Mouse (Mus musculus): ENCODE data around the gene Kxd1. TPM values are rescaled to one million over a fixed set of nuclear protein-coding genes. Genes with fewer than 3 reads are reported as not detected.

Gene Kxd1
- total and polyA plus RNA-seq, 2 experiments: 36.7 to 72.3 TPM

DNA sequence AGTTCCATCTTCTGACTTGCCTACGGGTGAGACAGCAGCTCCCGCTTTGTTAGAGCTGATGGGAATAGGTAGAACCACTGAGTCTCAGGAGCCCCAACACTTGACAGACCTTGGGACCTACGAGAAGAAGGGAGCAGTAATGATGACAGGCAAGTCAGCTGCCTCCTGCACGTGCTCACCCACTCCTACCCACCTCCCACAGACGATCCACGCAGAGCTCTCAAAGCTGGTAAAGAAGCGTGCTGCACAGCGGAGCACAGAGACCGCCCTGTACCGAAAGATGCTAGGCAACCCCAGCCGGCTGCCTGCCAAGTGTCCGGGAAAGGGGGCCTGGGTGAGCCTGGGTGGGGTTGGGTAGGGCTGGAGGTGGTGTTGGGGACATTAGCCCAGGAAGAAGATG is 6.5 kb upstream of the Kxd1 start:
- H3K9ac ChIP-seq (ENCODE audit: low read depth, low read length): no peak overlapping the region

GRCm38 (mm10) chr8:70530314-70530713 is 2.6 kb upstream of the Kxd1 start:
- 89% methylated on average over 2 of the region's 2 CpGs for WGBS
- peak overlapping the region; percentile 11 for H3K9ac ChIP-seq (ENCODE audit: low read depth, low read length)
- H3K27ac ChIP-seq (replicated peaks; ENCODE audit: insufficient read depth, low read depth, low read length): peak overlapping the region; percentile 86
- peaks cover 27% of the 10 kb centered on the region for H3K4me1 ChIP-seq (ENCODE audit: control insufficient read depth, insufficient read depth, low read length)
- H3K4me3 ChIP-seq (ENCODE audit: insufficient read depth, low read depth, low read length): no peak overlapping the region
- H3K27me3 ChIP-seq (ENCODE audit: control insufficient read depth, insufficient read depth, low read length): no peaks in the 10 kb centered on the region
- H3K79me2 ChIP-seq (ENCODE audit: control insufficient read depth, insufficient read depth, low read length): peaks cover 9% of the 10 kb centered on the region; the same call in 1 of the 2 replicates
- TF ChIP-seq POLR2A (IDR thresholded peaks at IDR 0.05; ENCODE audit: extremely low read depth, insufficient read depth, low read length): no peak
- peak; percentile 14; the same call in 1 of the 2 replicates for TF ChIP-seq CTCF (IDR thresholded peaks at IDR 0.05; ENCODE audit: low read depth, low read length)
- peaks cover 25% of the 10 kb centered on the region; the same call in 1 of the 2 replicates for H3K36me3 ChIP-seq (ENCODE audit: control insufficient read depth, insufficient read depth, low read length)
- DNase-seq (ENCODE audit: extremely low read depth, low read depth, low spot score): no peak

More for the DNA sequence above, 6.5 kb upstream of the Kxd1 start:
- peaks cover 6% of the 10 kb centered on the region; the same call in 1 of the 2 replicates for H3K79me2 ChIP-seq (ENCODE audit: control insufficient read depth, insufficient read depth, low read length)
- H3K4me1 ChIP-seq (ENCODE audit: control insufficient read depth, insufficient read depth, low read length): peaks cover 20% of the 10 kb centered on the region
- TF ChIP-seq CTCF (IDR thresholded peaks at IDR 0.05; ENCODE audit: low read depth, low read length) (no peak), POLR2A (IDR thresholded peaks at IDR 0.05; ENCODE audit: extremely low read depth, insufficient read depth, low read length) (no peak)
- H3K36me3 ChIP-seq (ENCODE audit: control insufficient read depth, insufficient read depth, low read length): peaks cover 36% of the 10 kb centered on the region
- WGBS: 95% methylated on average over 12 of the region's 12 CpGs
- no peak overlapping the region for H3K4me3 ChIP-seq (ENCODE audit: insufficient read depth, low read depth, low read length)
- DNase-seq (ENCODE audit: extremely low read depth, low read depth, low spot score): no peak
- no peak overlapping the region for H3K27ac ChIP-seq (replicated peaks; ENCODE audit: insufficient read depth, low read depth, low read length)
- no peaks in the 10 kb centered on the region for H3K27me3 ChIP-seq (ENCODE audit: control insufficient read depth, insufficient read depth, low read length)

DNA sequence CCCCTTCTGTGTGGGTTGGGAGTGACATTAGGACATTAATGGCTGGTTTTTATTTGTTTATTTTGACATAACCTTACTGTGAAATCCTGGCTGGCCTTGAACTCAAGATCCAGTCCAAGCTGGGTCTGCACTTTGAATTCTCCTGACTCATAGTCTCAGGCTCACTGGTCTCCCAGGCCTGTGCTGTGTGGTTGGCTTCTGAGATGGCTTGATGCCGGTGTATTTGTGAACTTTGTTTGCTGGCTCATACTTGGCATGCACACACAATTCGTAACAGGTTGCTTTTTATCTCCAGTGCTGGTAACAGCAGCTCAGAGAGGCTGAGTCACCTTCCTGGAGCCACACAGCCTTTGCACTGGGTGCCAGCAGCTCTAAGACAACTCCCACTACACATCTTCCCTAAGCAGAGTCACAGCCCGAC is 2.0 kb upstream of the Kxd1 start:
- Histone ChIP-seq H3K27me3 (ENCODE audit: control insufficient read depth, insufficient read depth, low read length) (no peaks in the 10 kb centered on the region), H3K9ac (ENCODE audit: low read depth, low read length) (peak overlapping the region; percentile 11; the same call in 1 of the 2 replicates), H3K36me3 (ENCODE audit: control insufficient read depth, insufficient read depth, low read length) (peaks cover 22% of the 10 kb centered on the region; the same call in 1 of the 2 replicates), H3K4me3 (ENCODE audit: insufficient read depth, low read depth, low read length) (no peak overlapping the region), H3K27ac (replicated peaks; ENCODE audit: insufficient read depth, low read depth, low read length) (peak overlapping the region; percentile 87), H3K79me2 (ENCODE audit: control insufficient read depth, insufficient read depth, low read length) (peaks cover 9% of the 10 kb centered on the region; the same call in 1 of the 2 replicates), H3K4me1 (ENCODE audit: control insufficient read depth, insufficient read depth, low read length) (peaks cover 27% of the 10 kb centered on the region)
- 22% methylated on average over 3 of the region's 3 CpGs for WGBS
- no peak for TF ChIP-seq CTCF (IDR thresholded peaks at IDR 0.05; ENCODE audit: low read depth, low read length)
- TF ChIP-seq POLR2A (IDR thresholded peaks at IDR 0.05; ENCODE audit: extremely low read depth, insufficient read depth, low read length): no peak
- DNase-seq (ENCODE audit: extremely low read depth, low read depth, low spot score): peak; percentile 100

- H3K4me3 ChIP-seq (ENCODE audit: insufficient read depth, low read depth, low read length): peak overlapping the region; percentile 19; the same call in 1 of the 2 replicates
- H3K27me3 ChIP-seq (ENCODE audit: control insufficient read depth, insufficient read depth, low read length): no peaks in the 10 kb centered on the region
- peak; percentile 73; the same call in 1 of the 2 replicates for TF ChIP-seq POLR2A (IDR thresholded peaks at IDR 0.05; ENCODE audit: extremely low read depth, insufficient read depth, low read length)
- TF ChIP-seq CTCF (IDR thresholded peaks at IDR 0.05; ENCODE audit: low read depth, low read length): no peak
- peak overlapping the region; percentile 87 for H3K27ac ChIP-seq (replicated peaks; ENCODE audit: insufficient read depth, low read depth, low read length)
- H3K36me3 ChIP-seq (ENCODE audit: control insufficient read depth, insufficient read depth, low read length): peaks cover 20% of the 10 kb centered on the region; the same call in 1 of the 2 replicates
- H3K79me2 ChIP-seq (ENCODE audit: control insufficient read depth, insufficient read depth, low read length): peaks cover 9% of the 10 kb centered on the region; the same call in 1 of the 2 replicates
- no peak for DNase-seq (ENCODE audit: extremely low read depth, low read depth, low spot score)
- WGBS: 12% methylated on average over 5 of the region's 5 CpGs
- H3K9ac ChIP-seq (ENCODE audit: low read depth, low read length): peak overlapping the region; percentile 64
- peaks cover 27% of the 10 kb centered on the region for H3K4me1 ChIP-seq (ENCODE audit: control insufficient read depth, insufficient read depth, low read length)
These were observed 1.5 kb upstream of the Kxd1 start for GRCm38 (mm10) chr8:70529299-70529698.

- Histone ChIP-seq H3K27me3 (ENCODE audit: control insufficient read depth, insufficient read depth, low read length) (no peaks in the 10 kb centered on the region), H3K9ac (ENCODE audit: low read depth, low read length) (peak overlapping the region; percentile 88), H3K27ac (replicated peaks; ENCODE audit: insufficient read depth, low read depth, low read length) (peak overlapping the region; percentile 96), H3K4me3 (ENCODE audit: insufficient read depth, low read depth, low read length) (peak overlapping the region; percentile 85), H3K79me2 (ENCODE audit: control insufficient read depth, insufficient read depth, low read length) (peaks cover 9% of the 10 kb centered on the region; the same call in 1 of the 2 replicates), H3K36me3 (ENCODE audit: control insufficient read depth, insufficient read depth, low read length) (peaks cover 15% of the 10 kb centered on the region; the same call in 1 of the 2 replicates), H3K4me1 (ENCODE audit: control insufficient read depth, insufficient read depth, low read length) (peaks cover 29% of the 10 kb centered on the region)
- 2% methylated on average over 13 of the region's 13 CpGs for WGBS
- TF ChIP-seq CTCF (IDR thresholded peaks at IDR 0.05; ENCODE audit: low read depth, low read length) (no peak), POLR2A (IDR thresholded peaks at IDR 0.05; ENCODE audit: extremely low read depth, insufficient read depth, low read length) (no peak)
- DNase-seq (ENCODE audit: extremely low read depth, low read depth, low spot score): peak; percentile 66
These were observed 534 bp upstream of the Kxd1 start for GRCm38 (mm10) chr8:70528182-70528797.

- no peak for TF ChIP-seq CTCF (IDR thresholded peaks at IDR 0.05; ENCODE audit: low read depth, low read length)
- TF ChIP-seq POLR2A (IDR thresholded peaks at IDR 0.05; ENCODE audit: extremely low read depth, insufficient read depth, low read length): no peak
- under 1% methylated on average over 8 of the region's 8 CpGs for WGBS
These were observed 645 bp downstream of the Kxd1 start for GRCm38 (mm10) chr8:70527111-70527511.

More at GRCm38 (mm10) chr8:70527111-70527511, 645 bp downstream of the Kxd1 start:
- Histone ChIP-seq H3K27me3 (ENCODE audit: control insufficient read depth, insufficient read depth, low read length) (no peaks in the 10 kb centered on the region), H3K36me3 (ENCODE audit: control insufficient read depth, insufficient read depth, low read length) (peaks cover 7% of the 10 kb centered on the region; the same call in 1 of the 2 replicates), H3K4me3 (ENCODE audit: insufficient read depth, low read depth, low read length) (peak overlapping the region; percentile 85), H3K9ac (ENCODE audit: low read depth, low read length) (peak overlapping the region; percentile 89), H3K79me2 (ENCODE audit: control insufficient read depth, insufficient read depth, low read length) (peaks cover 9% of the 10 kb centered on the region; the same call in 1 of the 2 replicates), H3K4me1 (ENCODE audit: control insufficient read depth, insufficient read depth, low read length) (peaks cover 29% of the 10 kb centered on the region), H3K27ac (replicated peaks; ENCODE audit: insufficient read depth, low read depth, low read length) (peak overlapping the region; percentile 79)
- peak; percentile 50 for DNase-seq (ENCODE audit: extremely low read depth, low read depth, low spot score)
